Mouse (Mus musculus) liver, embryonic 12.5 days (tissue): ENCODE measurements around the gene Nifk. TPM values are rescaled to one million over a fixed set of nuclear protein-coding genes. Genes with fewer than 3 reads are reported as not detected.

Experiments used
- polyA plus RNA-seq: library from polyadenylated mRNA; unstranded; fragments of >200 nt; fragmentation: Nextera tagmentation; extraction: Ambion mirVana; gene quantifications from 2 replicates; pipeline ENCODE4 v1.2.1, GENCODE M21; 2016

Gene Nifk
- polyA plus RNA-seq, 1 experiment from 2014 or later, result 86.3 TPM

Other genes starting within 250 kb of the Nifk start
- 0.07 and 0.08 TPM in 2 replicates for gene Gm29106, start 145.3 kb upstream of the Nifk start, polyA plus RNA-seq
- 212 and 226 TPM in 2 replicates for gene Tsn, start 10.1 kb upstream of the Nifk start, polyA plus RNA-seq
- gene Clasp1, start 67.2 kb downstream of the Nifk start, polyA plus RNA-seq, result 21.6 and 22.3 TPM in 2 replicates